Mouse (Mus musculus): ENCODE measurements at regions not wholly inside any gene's neighbourhood (a gene's known extent, or its start where the extent isn't known, plus 50 kb on each side); places are given as distances from the start of the nearest gene placed in this dataset.

DNA sequence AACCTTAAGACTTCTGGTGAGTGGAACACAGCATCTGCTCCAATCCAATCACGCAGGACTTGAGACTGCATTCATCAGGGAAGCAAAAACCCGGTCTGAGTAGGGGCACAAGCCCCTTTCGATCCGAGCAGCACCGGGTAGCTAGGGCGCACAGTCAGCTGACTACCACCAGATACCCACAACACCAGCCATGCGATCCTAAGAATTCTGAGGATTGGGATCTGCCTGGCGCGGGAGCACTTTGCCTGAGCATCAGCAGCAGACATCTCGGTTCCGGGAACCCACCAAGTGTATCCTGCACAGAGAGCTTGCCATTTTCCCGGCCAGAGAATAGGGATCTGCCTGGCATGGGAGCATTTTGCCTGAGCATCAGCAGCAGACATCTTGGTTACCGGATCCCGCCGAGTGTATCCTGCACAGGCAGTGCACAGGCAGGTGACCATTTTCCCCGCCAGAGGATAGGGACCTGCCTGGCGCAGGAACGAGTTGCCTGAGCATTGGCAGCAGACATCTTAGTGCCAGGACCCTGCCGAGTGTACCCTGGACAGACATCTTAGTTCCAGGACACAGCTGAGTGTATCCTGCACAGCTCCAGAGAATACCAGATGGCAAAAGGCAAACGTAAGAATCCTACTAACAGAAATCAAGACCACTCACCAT, 58.8 kb downstream of the Tpm3-rs7 start:
- DNase-seq = peak; percentile 63
